Mouse (Mus musculus): Measurements from ENCODE around the gene Egfr. TPM values are rescaled to one million over a fixed set of nuclear protein-coding genes. Genes with fewer than 3 reads are reported as not detected.

The Egfr gene
- polyA plus RNA-seq, 1 experiment from 2014 or later, result 4.4 TPM

DNA sequence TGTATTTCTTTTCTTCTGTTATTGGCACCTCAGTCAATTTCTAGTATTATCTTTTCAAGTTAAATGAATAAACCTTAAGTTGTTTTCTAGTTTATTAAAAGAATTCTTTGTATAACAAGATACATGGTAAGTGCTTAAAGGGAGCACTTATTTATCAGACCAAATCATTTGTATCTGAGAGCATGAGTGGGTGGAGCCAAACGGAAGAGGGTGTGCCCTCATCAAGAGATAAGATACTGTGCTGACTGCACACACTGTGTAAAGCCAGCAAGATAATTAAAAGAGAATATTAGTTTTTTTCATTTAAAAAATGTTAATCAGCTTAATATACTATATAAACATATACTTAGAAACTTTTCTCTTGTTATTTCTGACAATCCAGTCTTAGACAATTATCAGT lies 206.5 kb downstream of the Egfr start:
- Histone ChIP-seq H3K4me1 (no peaks in the 10 kb centered on the region), H3K4me3 (no peak overlapping the region), H3K27me3 (replicated peaks; ENCODE audit: low read depth, poor library complexity, severe bottlenecking) (no peaks in the 10 kb centered on the region), H3K36me3 (replicated peaks) (peaks cover 14% of the 10 kb centered on the region; the same call in 1 of the 2 replicates), H3K27ac (replicated peaks) (no peak overlapping the region), H3K9me3 (no peaks in the 10 kb centered on the region; the same call in 1 of the 2 replicates)
- WGBS, result 89% methylated on average over 1 of the region's 1 CpGs
- no peak for DNase-seq (ENCODE audit: low spot score)

Other genes with a start within 250 kb of the Egfr start
- gene Sec61g, start 243.7 kb upstream of the Egfr start, polyA plus RNA-seq (2016; fragmentation: Nextera tagmentation; extraction: Ambion mirVana), result 40.7 and 44.2 TPM in 2 replicates
- gene Fbxo48, start 199.2 kb downstream of the Egfr start, polyA plus RNA-seq (2016; fragmentation: Nextera tagmentation; extraction: Ambion mirVana), result 1.5 and 1.6 TPM in 2 replicates

Measured in embryonic facial prominence, embryonic 10.5 days (tissue).